Mouse (Mus musculus) layer of hippocampus, adult 2 months (tissue): ENCODE measurements at regions not wholly inside any gene's neighbourhood (a gene's known extent, or its start where the extent isn't known, plus 50 kb on each side); places are given as distances from the start of the nearest gene placed in this dataset.
"Not testable (repeated sequence)": the region's sequence is repeated elsewhere in the genome, so short reads cannot be mapped to it uniquely, and the experiment has no call there.

ENCODE experiments used
- DNase-seq, 2 experiments: peaks; one replicate each; pipeline ENCODE4 v3.0.0; 2022; ENCODE audit warnings: low spot score in 2 of 2
- H3K27ac ChIP-seq: fragments of 200-600 bp; 2 replicates; pipeline ENCODE4 v1.8.1; 2022
- H3K4me3 ChIP-seq: fragments of 200-600 bp; 2 replicates; pipeline ENCODE4 v1.8.1; 2022; ENCODE audit warnings: mild to moderate bottlenecking
- CTCF ChIP-seq: fragments of 200-600 bp; conservative IDR thresholded peaks from 2 replicates; pipeline ENCODE4 v1.8.1; 2022; ENCODE audit warnings: antibody characterized with exemption, mild to moderate bottlenecking, moderate library complexity

GRCm38 (mm10) chr13:44482661-44483060 is 246.6 kb upstream of the Jarid2 start:
- no peak for DNase-seq
- Histone ChIP-seq H3K27ac (no peak overlapping the region), H3K4me3 (no peak overlapping the region)
- TF ChIP-seq CTCF, result no peak

- no peak overlapping the region for H3K4me3 ChIP-seq
- no peak overlapping the region for H3K27ac ChIP-seq
- TF ChIP-seq CTCF, result no peak
- peak in 1 of 2 experiments; percentile 13 for DNase-seq
Measured at GRCm38 (mm10) chr13:44484582-44485329, 244.5 kb upstream of the Jarid2 start.

GRCm38 (mm10) chr13:44490935-44491465 is 238.3 kb upstream of the Jarid2 start:
- DNase-seq, result no peak
- no peak for TF ChIP-seq CTCF
- H3K4me3 ChIP-seq, result no peak overlapping the region
- no peak overlapping the region for H3K27ac ChIP-seq

GRCm38 (mm10) chr13:44493884-44494283 is 235.4 kb upstream of the Jarid2 start:
- TF ChIP-seq CTCF, result no peak
- DNase-seq, result no peak
- Histone ChIP-seq H3K27ac (no peak overlapping the region), H3K4me3 (no peak overlapping the region)

GRCm38 (mm10) chr13:44495450-44495849 is 233.8 kb upstream of the Jarid2 start:
- DNase-seq, result no peak
- Histone ChIP-seq H3K27ac (no peak overlapping the region), H3K4me3 (no peak overlapping the region)
- no peak for TF ChIP-seq CTCF

GRCm38 (mm10) chr13:44496596-44496995 is 232.7 kb upstream of the Jarid2 start:
- Histone ChIP-seq H3K27ac (no peak overlapping the region), H3K4me3 (no peak overlapping the region)
- DNase-seq, result no peak
- no peak for TF ChIP-seq CTCF

- H3K4me3 ChIP-seq, DNase-seq, H3K27ac ChIP-seq: not testable (repeated sequence)
Measured at GRCm38 (mm10) chr13:44500896-44501295, 228.4 kb upstream of the Jarid2 start.

GRCm38 (mm10) chr13:44501777-44502321 is 227.4 kb upstream of the Jarid2 start:
- no peak for TF ChIP-seq CTCF

GRCm38 (mm10) chr13:44502612-44503256 is 226.5 kb upstream of the Jarid2 start:
- H3K27ac ChIP-seq, result no peak overlapping the region
- no peak for DNase-seq
- TF ChIP-seq CTCF, result no peak

More at GRCm38 (mm10) chr13:44501777-44502321, 227.4 kb upstream of the Jarid2 start:
- no peak for DNase-seq
- Histone ChIP-seq H3K27ac (no peak overlapping the region), H3K4me3 (no peak overlapping the region)

GRCm38 (mm10) chr13:44503257-44503950 is 225.9 kb upstream of the Jarid2 start:
- no peak for DNase-seq
- H3K27ac ChIP-seq, result no peak overlapping the region
- no peak for TF ChIP-seq CTCF

More at GRCm38 (mm10) chr13:44502612-44503256, 226.5 kb upstream of the Jarid2 start:
- H3K4me3 ChIP-seq, result no peak overlapping the region

GRCm38 (mm10) chr13:44504455-44504854 is 224.8 kb upstream of the Jarid2 start:
- no peak overlapping the region for H3K27ac ChIP-seq
- H3K4me3 ChIP-seq, result no peak overlapping the region
- no peak for TF ChIP-seq CTCF
- DNase-seq, result no peak

More at GRCm38 (mm10) chr13:44503257-44503950, 225.9 kb upstream of the Jarid2 start:
- H3K4me3 ChIP-seq, result no peak overlapping the region

- Histone ChIP-seq H3K27ac (no peak overlapping the region), H3K4me3 (no peak overlapping the region)
- TF ChIP-seq CTCF, result no peak
- no peak for DNase-seq
Measured at GRCm38 (mm10) chr13:44506975-44507374, 222.3 kb upstream of the Jarid2 start.

- no peak for TF ChIP-seq CTCF
- DNase-seq, result no peak
- Histone ChIP-seq H3K27ac (no peak overlapping the region), H3K4me3 (no peak overlapping the region)
Measured at GRCm38 (mm10) chr13:44509526-44510159, 219.6 kb upstream of the Jarid2 start.
